Mouse (Mus musculus) retina, adult 2 months (tissue): ENCODE data around the gene Akap6.

Experiments
- DNase-seq: peaks from one replicate; pipeline ENCODE4 v3.0.0-alpha.2; 2012; ENCODE audit warnings: low read depth, low spot score

Gene Akap6

GRCm38 (mm10) chr12:52781066-52781465 lies 81.9 kb downstream of the Akap6 start:
- DNase-seq = no peak

- DNase-seq = peak; percentile 41
Measured at GRCm38 (mm10) chr12:52782902-52783441, 83.8 kb downstream of the Akap6 start.

- no peak for DNase-seq
Measured at GRCm38 (mm10) chr12:52785217-52785616, 86.0 kb downstream of the Akap6 start.

- DNase-seq = peak; percentile 78
Measured at GRCm38 (mm10) chr12:52790350-52790768, 91.2 kb downstream of the Akap6 start.

GRCm38 (mm10) chr12:52794131-52794530 lies 94.9 kb downstream of the Akap6 start:
- no peak for DNase-seq

- no peak for DNase-seq
Measured at GRCm38 (mm10) chr12:52795551-52796470, 96.6 kb downstream of the Akap6 start.

GRCm38 (mm10) chr12:52796471-52796795 lies 97.2 kb downstream of the Akap6 start:
- DNase-seq = no peak

GRCm38 (mm10) chr12:52799717-52800116 lies 100.5 kb downstream of the Akap6 start:
- DNase-seq = no peak

GRCm38 (mm10) chr12:52806273-52806672 lies 107.1 kb downstream of the Akap6 start:
- no peak for DNase-seq

GRCm38 (mm10) chr12:52818588-52818987 lies 119.4 kb downstream of the Akap6 start:
- DNase-seq = no peak

GRCm38 (mm10) chr12:52824774-52825173 lies 125.6 kb downstream of the Akap6 start:
- no peak for DNase-seq

- no peak for DNase-seq
Measured at GRCm38 (mm10) chr12:52828944-52829736, 130.0 kb downstream of the Akap6 start.

- DNase-seq = no peak
Measured at GRCm38 (mm10) chr12:52831782-52832181, 132.6 kb downstream of the Akap6 start.

GRCm38 (mm10) chr12:52832230-52832629 lies 133.0 kb downstream of the Akap6 start:
- peak; percentile 72 for DNase-seq

- DNase-seq = no peak
Measured at GRCm38 (mm10) chr12:52833141-52833540, 134.0 kb downstream of the Akap6 start.

- no peak for DNase-seq
Measured at GRCm38 (mm10) chr12:52834074-52834473, 134.9 kb downstream of the Akap6 start.

- no peak for DNase-seq
Measured at GRCm38 (mm10) chr12:52834781-52835279, 135.6 kb downstream of the Akap6 start.

- no peak for DNase-seq
Measured at GRCm38 (mm10) chr12:52835291-52835742, 136.1 kb downstream of the Akap6 start.

GRCm38 (mm10) chr12:52835914-52836546 lies 136.8 kb downstream of the Akap6 start:
- no peak for DNase-seq

- no peak for DNase-seq
Measured at GRCm38 (mm10) chr12:52845982-52846381, 146.8 kb downstream of the Akap6 start.

GRCm38 (mm10) chr12:52847020-52847419 lies 147.8 kb downstream of the Akap6 start:
- DNase-seq = no peak
